Mouse (Mus musculus): ENCODE data around the gene Dnhd1. TPM values are rescaled to one million over a fixed set of nuclear protein-coding genes. Genes with fewer than 3 reads are reported as not detected.

Gene Dnhd1
- 0.98 and 1.0 TPM in 2 replicates for polyA plus RNA-seq (2015; fragmentation: Nextera tagmentation; extraction: Ambion mirVana)

GRCm38 (mm10) chr7:105650639-105651435 is at the start of gene Dnhd1:
Dnhd1 (plus strand) TSS chr7:105650827.
- peak within 1 kb of the TSS; percentile 38; the same call in 1 of the 2 replicates for H3K9ac ChIP-seq
- H3K4me2 ChIP-seq: peak within 1 kb of the TSS; percentile 61
- H3K36me3 ChIP-seq (ENCODE audit: poor library complexity, severe bottlenecking): no peaks in the 10 kb centered on the region
- no peaks in the 10 kb centered on the region for H3K27me3 ChIP-seq
- 2% methylated on average over 17 of the region's 17 CpGs for WGBS
- peaks cover 9% of the 10 kb centered on the region; the same call in 1 of the 2 replicates for H3K4me1 ChIP-seq
- H3K9me3 ChIP-seq (replicated peaks): no peaks in the 10 kb centered on the region
- H3K4me3 ChIP-seq: peak within 1 kb of the TSS; percentile 36
- peak; percentile 93 for ATAC-seq
- no peak within 1 kb of the TSS for H3K27ac ChIP-seq

DNA sequence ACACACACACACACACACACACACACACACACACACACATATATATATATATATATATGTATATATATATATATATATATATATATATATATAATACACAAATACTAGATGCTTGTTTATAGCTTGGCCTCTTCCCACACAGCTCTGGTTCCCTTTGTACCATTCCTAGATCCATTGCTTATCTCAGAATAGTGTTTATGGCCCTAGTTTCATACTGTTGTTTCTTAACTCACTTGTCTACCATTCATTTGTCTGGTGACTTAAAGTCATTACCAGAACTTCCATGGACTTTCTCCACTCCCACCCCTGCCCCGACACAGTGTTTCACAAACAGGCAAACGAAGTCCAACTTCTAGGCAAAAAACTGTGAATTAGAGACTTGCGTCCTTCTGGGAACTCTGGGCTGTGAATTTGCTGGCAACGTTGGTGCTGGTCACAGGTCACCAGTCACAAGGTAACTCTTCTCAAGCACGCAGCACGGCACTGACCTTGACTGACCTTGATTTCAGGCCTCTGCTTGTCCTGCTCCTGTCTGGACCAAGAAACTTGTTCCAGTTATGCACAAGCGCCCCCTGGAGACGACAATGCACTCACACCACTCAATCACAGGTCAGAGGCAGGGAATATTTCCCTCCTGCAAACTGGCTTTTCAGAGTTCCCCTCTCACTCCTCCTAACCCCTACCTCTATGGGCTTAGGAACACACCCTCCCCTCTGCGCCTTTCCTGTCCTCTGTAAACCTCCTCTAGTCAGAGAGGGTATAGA is 47.6 kb upstream of the Dnhd1 start:
- H3K27me3 ChIP-seq: no peaks in the 10 kb centered on the region
- H3K9ac ChIP-seq: no peak overlapping the region
- H3K27ac ChIP-seq: no peak overlapping the region
- no peak overlapping the region for H3K4me2 ChIP-seq
- H3K4me3 ChIP-seq: no peak overlapping the region
- peak; percentile 70 for ATAC-seq
- H3K36me3 ChIP-seq (ENCODE audit: poor library complexity, severe bottlenecking): no peaks in the 10 kb centered on the region
- WGBS: 32% methylated on average over 9 of the region's 9 CpGs
- 0 out of 2 replicates have a peak, but pooled peaks cover 5% of the 10 kb centered on the region for H3K9me3 ChIP-seq (replicated peaks)
- H3K4me1 ChIP-seq: no peaks in the 10 kb centered on the region

DNA sequence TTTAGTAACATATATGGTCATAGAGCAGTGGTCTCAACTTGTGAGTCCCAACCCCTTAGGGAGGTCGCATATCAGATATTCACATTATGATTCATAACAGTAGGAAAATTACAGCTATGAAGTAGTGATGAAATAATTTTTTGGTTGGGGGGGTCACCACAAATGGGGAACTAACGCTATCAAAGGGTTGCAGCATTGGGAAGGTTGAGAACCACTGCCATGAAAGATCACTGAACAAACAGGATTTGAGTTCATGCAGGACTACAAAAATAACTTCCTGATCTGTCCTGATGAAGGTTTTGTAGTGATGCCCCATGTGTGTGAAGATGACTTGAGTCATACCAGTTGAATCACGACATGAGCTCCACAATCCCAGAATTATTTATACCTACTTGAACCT is 42.2 kb upstream of the Dnhd1 start:
- Histone ChIP-seq H3K36me3 (ENCODE audit: poor library complexity, severe bottlenecking) (peaks cover 42% of the 10 kb centered on the region), H3K4me3 (no peak overlapping the region), H3K9ac (no peak overlapping the region), H3K27ac (no peak overlapping the region), H3K4me1 (no peaks in the 10 kb centered on the region), H3K27me3 (no peaks in the 10 kb centered on the region), H3K4me2 (no peak overlapping the region), H3K9me3 (replicated peaks) (0 out of 2 replicates have a peak, but pooled peaks cover 5% of the 10 kb centered on the region)
- WGBS: 90% methylated on average over 3 of the region's 3 CpGs
- no peak for ATAC-seq

- Histone ChIP-seq H3K9ac (no peak overlapping the region), H3K9me3 (replicated peaks) (no peaks in the 10 kb centered on the region), H3K27ac (no peak overlapping the region), H3K27me3 (no peaks in the 10 kb centered on the region), H3K4me3 (no peak overlapping the region), H3K36me3 (ENCODE audit: poor library complexity, severe bottlenecking) (peaks cover 75% of the 10 kb centered on the region), H3K4me2 (no peak overlapping the region), H3K4me1 (no peaks in the 10 kb centered on the region)
- ATAC-seq: no peak
- 94% methylated on average over 1 of the region's 1 CpGs for WGBS
Observed at GRCm38 (mm10) chr7:105611767-105612166, 38.9 kb upstream of the Dnhd1 start.

DNA sequence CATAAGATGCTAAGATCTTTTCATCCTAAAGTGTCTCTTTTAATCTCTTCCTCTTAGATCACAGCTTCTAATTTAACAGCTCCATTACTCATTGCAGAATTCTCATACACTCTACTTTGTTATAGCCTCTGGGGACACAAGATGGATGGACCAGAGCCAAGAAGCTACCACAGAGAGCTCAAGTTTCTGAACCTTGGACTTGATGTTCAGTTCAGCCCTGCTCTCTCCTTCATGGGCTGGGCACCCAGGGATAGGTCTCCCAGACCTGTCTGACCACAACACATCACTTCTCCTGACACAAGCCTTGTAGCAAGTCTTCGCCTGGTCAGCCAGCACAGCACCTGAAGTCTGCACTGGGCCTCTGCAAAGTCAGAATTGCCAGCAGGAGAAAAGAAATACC is 36.2 kb upstream of the Dnhd1 start:
- Histone ChIP-seq H3K4me1 (no peaks in the 10 kb centered on the region), H3K4me3 (no peak overlapping the region), H3K36me3 (ENCODE audit: poor library complexity, severe bottlenecking) (peaks cover 99% of the 10 kb centered on the region), H3K9me3 (replicated peaks) (no peaks in the 10 kb centered on the region), H3K27me3 (no peaks in the 10 kb centered on the region), H3K27ac (no peak overlapping the region), H3K4me2 (no peak overlapping the region), H3K9ac (no peak overlapping the region)
- WGBS: 97% methylated on average over 1 of the region's 1 CpGs
- ATAC-seq: no peak

DNA sequence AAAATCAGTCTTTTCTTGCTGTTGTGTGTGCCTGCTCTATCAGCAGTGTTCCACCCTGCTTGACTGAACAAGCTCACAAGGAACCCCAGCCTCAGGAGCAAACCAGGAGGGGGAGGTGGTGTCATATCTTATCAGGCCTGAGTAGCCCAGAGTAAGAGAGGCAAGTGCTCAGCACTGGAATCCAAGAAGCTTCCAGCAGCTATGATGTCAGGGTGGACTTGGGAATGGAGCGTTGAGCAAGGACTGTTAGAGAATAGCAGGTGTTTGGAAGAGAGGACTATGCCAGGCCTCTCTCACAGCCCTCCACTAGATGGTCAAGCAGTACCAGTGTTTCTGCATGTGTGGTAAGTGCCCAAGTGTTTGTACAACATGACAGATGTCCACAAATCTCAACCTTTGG is 34.9 kb upstream of the Dnhd1 start:
- 76% methylated on average over 1 of the region's 1 CpGs for WGBS
- ATAC-seq: no peak
- Histone ChIP-seq H3K9ac (no peak overlapping the region), H3K4me3 (no peak overlapping the region), H3K27ac (no peak overlapping the region), H3K27me3 (no peaks in the 10 kb centered on the region), H3K4me2 (no peak overlapping the region), H3K9me3 (replicated peaks) (no peaks in the 10 kb centered on the region), H3K4me1 (no peaks in the 10 kb centered on the region), H3K36me3 (ENCODE audit: poor library complexity, severe bottlenecking) (peaks cover 99% of the 10 kb centered on the region)

DNA sequence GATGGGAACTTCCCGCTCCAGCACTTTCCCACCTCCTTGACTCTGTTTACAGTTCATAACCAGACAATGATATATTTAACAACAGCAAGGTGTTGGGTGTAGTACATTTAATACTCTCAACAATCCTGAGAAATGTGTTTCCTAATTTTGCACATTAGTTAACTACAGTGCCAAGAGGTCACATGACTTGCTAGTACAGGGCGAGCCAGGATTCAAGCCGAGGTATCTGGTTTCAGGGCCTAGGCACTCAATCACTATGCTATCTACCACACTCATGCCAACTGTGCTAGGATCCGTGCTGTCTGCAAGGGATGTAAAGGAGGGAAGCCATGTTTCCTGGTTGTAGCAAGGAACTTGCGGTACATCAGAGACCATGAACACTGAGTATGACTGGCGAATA is 34.1 kb upstream of the Dnhd1 start:
- no peak for ATAC-seq
- WGBS: 94% methylated on average over 6 of the region's 6 CpGs
- H3K27ac ChIP-seq: no peak overlapping the region
- H3K4me2 ChIP-seq: no peak overlapping the region
- H3K36me3 ChIP-seq (ENCODE audit: poor library complexity, severe bottlenecking): peaks cover 99% of the 10 kb centered on the region
- no peaks in the 10 kb centered on the region for H3K9me3 ChIP-seq (replicated peaks)
- H3K4me3 ChIP-seq: no peak overlapping the region
- H3K9ac ChIP-seq: no peak overlapping the region
- no peaks in the 10 kb centered on the region for H3K4me1 ChIP-seq
- no peaks in the 10 kb centered on the region for H3K27me3 ChIP-seq

GRCm38 (mm10) chr7:105617810-105618209 is 32.8 kb upstream of the Dnhd1 start:
- Histone ChIP-seq H3K27ac (no peak overlapping the region), H3K4me1 (no peaks in the 10 kb centered on the region), H3K4me2 (no peak overlapping the region), H3K9me3 (replicated peaks) (no peaks in the 10 kb centered on the region), H3K27me3 (no peaks in the 10 kb centered on the region), H3K9ac (no peak overlapping the region), H3K36me3 (ENCODE audit: poor library complexity, severe bottlenecking) (peaks cover 99% of the 10 kb centered on the region), H3K4me3 (no peak overlapping the region)
- ATAC-seq: no peak
- WGBS: 95% methylated on average over 22 of the region's 22 CpGs

DNA sequence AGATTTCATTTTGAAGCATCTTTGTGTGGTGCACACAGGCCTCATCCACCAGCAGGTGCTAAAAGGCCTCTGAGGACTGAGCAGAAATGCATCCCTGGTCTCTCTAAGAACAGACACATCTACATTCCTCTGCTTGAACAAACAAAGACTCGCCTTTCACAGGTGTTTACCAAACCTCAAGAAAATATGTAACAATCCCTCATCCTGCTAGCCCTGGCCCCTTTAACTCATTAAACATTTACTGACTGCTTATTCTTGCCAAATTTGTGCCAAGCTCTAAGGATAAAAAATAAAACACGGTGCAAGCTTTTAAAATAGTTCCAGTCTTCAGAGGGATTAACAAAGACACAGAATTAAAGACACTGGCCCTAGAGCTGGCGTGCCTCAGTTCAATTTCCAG is 30.9 kb upstream of the Dnhd1 start:
- H3K4me2 ChIP-seq: no peak overlapping the region
- ATAC-seq: no peak
- peaks cover 99% of the 10 kb centered on the region for H3K36me3 ChIP-seq (ENCODE audit: poor library complexity, severe bottlenecking)
- WGBS: 77% methylated on average over 3 of the region's 3 CpGs
- no peak overlapping the region for H3K9ac ChIP-seq
- no peaks in the 10 kb centered on the region for H3K27me3 ChIP-seq
- H3K9me3 ChIP-seq (replicated peaks): no peaks in the 10 kb centered on the region
- no peak overlapping the region for H3K4me3 ChIP-seq
- H3K4me1 ChIP-seq: no peaks in the 10 kb centered on the region
- H3K27ac ChIP-seq: no peak overlapping the region

- H3K36me3 ChIP-seq (ENCODE audit: poor library complexity, severe bottlenecking): peaks cover 93% of the 10 kb centered on the region
- ATAC-seq: no peak
Observed at GRCm38 (mm10) chr7:105621053-105621452, 29.6 kb upstream of the Dnhd1 start.

DNA sequence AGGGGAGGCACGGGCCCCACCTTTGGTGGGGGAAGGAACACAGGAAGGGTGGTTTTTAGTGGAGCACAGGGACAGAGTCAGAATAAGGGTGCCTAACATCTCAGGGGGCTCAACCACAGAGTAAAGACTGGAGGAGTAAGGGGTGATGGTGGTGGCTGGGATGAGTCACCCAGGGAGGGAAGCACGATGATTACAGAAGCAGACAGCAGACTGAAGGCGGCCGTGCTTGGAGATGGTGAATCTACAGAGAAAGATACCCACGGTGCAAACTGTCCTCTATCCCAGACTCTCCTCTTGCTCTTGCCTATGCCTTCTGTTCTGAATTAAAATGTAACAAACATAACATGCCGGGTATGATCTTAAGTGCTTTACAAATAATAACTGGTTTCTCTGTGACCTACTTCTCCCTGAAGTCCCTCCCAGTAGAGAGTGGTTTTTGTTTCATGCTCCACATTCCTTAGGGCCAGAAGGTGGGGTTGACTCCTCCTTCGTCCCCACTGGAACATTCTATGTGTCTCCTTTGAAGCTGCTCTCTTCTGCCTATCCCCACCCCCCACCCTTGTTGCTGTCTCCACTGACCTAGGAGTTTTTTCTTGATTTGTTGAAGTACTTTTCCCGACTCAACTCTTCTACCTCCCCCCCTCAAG is 28.9 kb upstream of the Dnhd1 start:
- H3K4me2 ChIP-seq: no peak overlapping the region

More at GRCm38 (mm10) chr7:105621053-105621452, 29.6 kb upstream of the Dnhd1 start:
- no peak overlapping the region for H3K27ac ChIP-seq
- H3K9me3 ChIP-seq (replicated peaks): no peaks in the 10 kb centered on the region
- no peak overlapping the region for H3K4me3 ChIP-seq
- H3K27me3 ChIP-seq: no peaks in the 10 kb centered on the region
- no peak overlapping the region for H3K9ac ChIP-seq
- H3K4me2 ChIP-seq: no peak overlapping the region
- no peaks in the 10 kb centered on the region for H3K4me1 ChIP-seq
- 80% methylated on average over 4 of the region's 4 CpGs for WGBS

GRCm38 (mm10) chr7:105625397-105625796 is 25.2 kb upstream of the Dnhd1 start:
- H3K27me3 ChIP-seq: no peaks in the 10 kb centered on the region
- 87% methylated on average over 6 of the region's 6 CpGs for WGBS
- H3K36me3 ChIP-seq (ENCODE audit: poor library complexity, severe bottlenecking): peaks cover 50% of the 10 kb centered on the region
- no peak overlapping the region for H3K27ac ChIP-seq
- peaks cover 19% of the 10 kb centered on the region for H3K4me1 ChIP-seq
- no peak overlapping the region for H3K4me3 ChIP-seq
- H3K4me2 ChIP-seq: no peak overlapping the region
- no peak overlapping the region for H3K9ac ChIP-seq
- H3K9me3 ChIP-seq (replicated peaks): no peaks in the 10 kb centered on the region
- no peak for ATAC-seq

More for the DNA sequence above, 28.9 kb upstream of the Dnhd1 start:
- Histone ChIP-seq H3K27ac (no peak overlapping the region), H3K36me3 (ENCODE audit: poor library complexity, severe bottlenecking) (peaks cover 86% of the 10 kb centered on the region), H3K4me1 (no peaks in the 10 kb centered on the region), H3K9me3 (replicated peaks) (no peaks in the 10 kb centered on the region), H3K27me3 (no peaks in the 10 kb centered on the region), H3K4me3 (no peak overlapping the region), H3K9ac (no peak overlapping the region)
- ATAC-seq: no peak
- WGBS: 86% methylated on average over 8 of the region's 8 CpGs
